Mouse (Mus musculus): ENCODE data around the gene Eif3c. TPM values are rescaled to one million over a fixed set of nuclear protein-coding genes. Genes with fewer than 3 reads are reported as not detected.

Gene Eif3c
- total RNA-seq, 1 experiment = 289 TPM

DNA sequence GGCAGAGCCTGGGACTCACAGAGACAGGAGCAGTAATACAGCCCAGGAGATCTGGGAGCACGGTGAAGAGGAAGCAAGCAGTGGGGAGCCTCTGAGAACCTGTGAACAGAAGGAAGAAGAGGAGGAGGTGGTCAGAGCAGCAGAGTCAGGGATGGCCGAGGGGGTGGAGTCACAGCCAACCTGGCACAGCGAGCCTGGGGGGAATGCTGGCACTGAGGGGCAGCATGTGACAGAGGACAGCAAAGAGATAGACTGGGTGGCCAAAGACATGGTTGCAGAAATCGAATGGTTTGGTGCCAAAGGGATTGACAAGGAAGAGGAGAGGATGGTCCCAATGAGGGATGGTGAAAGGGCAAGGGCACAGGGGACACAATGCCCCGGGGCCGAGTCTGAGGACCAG, 19.5 kb upstream of the Eif3c start, which contains the start of gene Cln3:
Gene Cln3 (minus strand): TSS at position 101 of the 400 bp plus-strand sequence.
- peaks cover 0 to 13% of the 10 kb centered on the region in 2 experiments; a peak in 1 of 4 replicates for H3K4me1 ChIP-seq (ENCODE audit: control insufficient read depth in 2 of 2, insufficient read depth in 2 of 2, low read length in 2 of 2, poor library complexity in 1 of 2)
- 0 out of 4 replicates have a peak within 1 kb of the TSS, but pooled peaks of 1 of the 2 experiments have one; percentile 9 for H3K4me3 ChIP-seq (ENCODE audit: insufficient read depth in 1 of 2, low read depth in 1 of 2, low read length in 2 of 2, poor library complexity in 1 of 2, severe bottlenecking in 1 of 2)
- no peaks in the 10 kb centered on the region for H3K9me3 ChIP-seq (ENCODE audit: control insufficient read depth, insufficient read depth, low read depth, low read length)
- in situ Hi-C loops (cut with MboI; ENCODE audit: low sequenced_read_pairs in 2 of 2, unreplicated experiment in 2 of 2) = no loop called here
- peak within 1 kb of the TSS; percentile 4; the same call in 1 of the 2 replicates for H3K9ac ChIP-seq (ENCODE audit: insufficient read depth, low read depth, low read length, poor library complexity, severe bottlenecking)
- DNase-seq (ENCODE audit: low read depth, low spot score) = no peak
- H3K27ac ChIP-seq (ENCODE audit: insufficient read depth, low read depth, low read length, poor library complexity, severe bottlenecking) = no peak within 1 kb of the TSS
- TF ChIP-seq ZC3H11A (IDR thresholded peaks at IDR 0.05; ENCODE audit: borderline replicate concordance, low read depth, low read length) (no peak), ZNF384 (IDR thresholded peaks at IDR 0.05; ENCODE audit: low read depth, low read length) (no peak), CHD2 (IDR thresholded peaks at IDR 0.05; ENCODE audit: low read depth, low read length) (no peak), HCFC1 (IDR thresholded peaks at IDR 0.05; ENCODE audit: borderline replicate concordance, insufficient read depth, low read length) (no peak), MAFK (IDR thresholded peaks at IDR 0.05; ENCODE audit: insufficient read depth, low read depth, low read length) (no peak)
- H3K36me3 ChIP-seq (ENCODE audit: control insufficient read depth, insufficient read depth, low read length, poor library complexity, severe bottlenecking) = no peaks in the 10 kb centered on the region

DNA sequence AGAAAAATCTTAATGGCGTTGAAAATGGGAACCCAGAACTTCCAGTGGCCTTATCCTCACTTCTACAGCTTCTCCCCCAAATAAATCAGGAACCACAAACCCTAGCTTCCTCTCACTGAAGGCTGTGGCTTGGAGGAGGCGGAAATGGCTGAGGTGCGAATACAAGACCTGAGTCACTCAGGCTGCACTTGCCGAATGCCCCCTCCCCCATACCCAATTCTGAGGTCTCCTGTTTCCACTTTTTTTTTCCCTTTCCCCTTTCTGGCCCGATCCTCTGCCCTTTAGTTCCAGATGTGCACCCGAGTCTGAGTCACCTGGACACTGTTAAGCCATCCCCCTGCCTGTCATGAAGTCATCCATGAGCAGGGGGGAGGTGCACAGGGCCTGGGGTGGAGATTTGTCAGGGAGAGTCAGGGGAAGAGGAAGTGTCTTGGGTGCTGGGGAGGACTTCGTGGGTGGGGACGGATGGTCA, 18.3 kb upstream of the Eif3c start, which contains the start of gene Apobr:
Gene Apobr (plus strand): TSS at position 437 of the 472 bp plus-strand sequence.
- Histone ChIP-seq H3K9me3 (ENCODE audit: control insufficient read depth, insufficient read depth, low read depth, low read length) (no peaks in the 10 kb centered on the region), H3K27ac (ENCODE audit: insufficient read depth, low read depth, low read length, poor library complexity, severe bottlenecking) (no peak within 1 kb of the TSS), H3K9ac (ENCODE audit: insufficient read depth, low read depth, low read length, poor library complexity, severe bottlenecking) (peak within 1 kb of the TSS; percentile 4; the same call in 1 of the 2 replicates), H3K4me1 (ENCODE audit: control insufficient read depth in 2 of 2, insufficient read depth in 2 of 2, low read length in 2 of 2, poor library complexity in 1 of 2) (peaks cover 0 to 13% of the 10 kb centered on the region in 2 experiments; a peak in 1 of 4 replicates), H3K4me3 (ENCODE audit: insufficient read depth in 1 of 2, low read depth in 1 of 2, low read length in 2 of 2, poor library complexity in 1 of 2, severe bottlenecking in 1 of 2) (peak within 1 kb of the TSS; percentile 74), H3K36me3 (ENCODE audit: control insufficient read depth, insufficient read depth, low read length, poor library complexity, severe bottlenecking) (0 out of 2 replicates have a peak, but pooled peaks cover 3% of the 10 kb centered on the region)
- no peak for TF ChIP-seq HCFC1 (IDR thresholded peaks at IDR 0.05; ENCODE audit: borderline replicate concordance, insufficient read depth, low read length)
- TF ChIP-seq ZC3H11A (IDR thresholded peaks at IDR 0.05; ENCODE audit: borderline replicate concordance, low read depth, low read length) = no peak
- no peak for TF ChIP-seq MAFK (IDR thresholded peaks at IDR 0.05; ENCODE audit: insufficient read depth, low read depth, low read length)
- no peak for TF ChIP-seq ZNF384 (IDR thresholded peaks at IDR 0.05; ENCODE audit: low read depth, low read length)
- no peak for TF ChIP-seq CHD2 (IDR thresholded peaks at IDR 0.05; ENCODE audit: low read depth, low read length)
- no peak for DNase-seq (ENCODE audit: low read depth, low spot score)
- in situ Hi-C loops (cut with MboI; ENCODE audit: low sequenced_read_pairs in 2 of 2, unreplicated experiment in 2 of 2) = no loop called here

- Histone ChIP-seq H3K9ac (ENCODE audit: insufficient read depth, low read depth, low read length, poor library complexity, severe bottlenecking) (peak overlapping the region; percentile 90), H3K9me3 (ENCODE audit: control insufficient read depth, insufficient read depth, low read depth, low read length) (no peaks in the 10 kb centered on the region), H3K27ac (ENCODE audit: insufficient read depth, low read depth, low read length, poor library complexity, severe bottlenecking) (no peak overlapping the region), H3K4me3 (ENCODE audit: insufficient read depth in 1 of 2, low read depth in 1 of 2, low read length in 2 of 2, poor library complexity in 1 of 2, severe bottlenecking in 1 of 2) (peak overlapping the region; percentile 74), H3K4me1 (ENCODE audit: control insufficient read depth in 2 of 2, insufficient read depth in 2 of 2, low read length in 2 of 2, poor library complexity in 1 of 2) (peaks cover 0 to 12% of the 10 kb centered on the region in 2 experiments; a peak in 1 of 4 replicates), H3K36me3 (ENCODE audit: control insufficient read depth, insufficient read depth, low read length, poor library complexity, severe bottlenecking) (0 out of 2 replicates have a peak, but pooled peaks cover 3% of the 10 kb centered on the region)
- DNase-seq (ENCODE audit: low read depth, low spot score) = no peak
- in situ Hi-C loops (cut with MboI; ENCODE audit: low sequenced_read_pairs in 2 of 2, unreplicated experiment in 2 of 2) = no loop called here
- no peak for TF ChIP-seq HCFC1 (IDR thresholded peaks at IDR 0.05; ENCODE audit: borderline replicate concordance, insufficient read depth, low read length)
- TF ChIP-seq CHD2 (IDR thresholded peaks at IDR 0.05; ENCODE audit: low read depth, low read length) = no peak
- no peak for TF ChIP-seq ZC3H11A (IDR thresholded peaks at IDR 0.05; ENCODE audit: borderline replicate concordance, low read depth, low read length)
- TF ChIP-seq MAFK (IDR thresholded peaks at IDR 0.05; ENCODE audit: insufficient read depth, low read depth, low read length) = no peak
- TF ChIP-seq ZNF384 (IDR thresholded peaks at IDR 0.05; ENCODE audit: low read depth, low read length) = no peak
These were observed 17.6 kb upstream of the Eif3c start for GRCm38 (mm10) chr7:126583761-126584160.

- peak overlapping the region; percentile 90 for H3K27ac ChIP-seq (ENCODE audit: insufficient read depth, low read depth, low read length, poor library complexity, severe bottlenecking)
- in situ Hi-C loops (cut with MboI; ENCODE audit: low sequenced_read_pairs in 2 of 2, unreplicated experiment in 2 of 2) = no loop called here
- no peak for TF ChIP-seq ZNF384 (IDR thresholded peaks at IDR 0.05; ENCODE audit: low read depth, low read length)
- TF ChIP-seq HCFC1 (IDR thresholded peaks at IDR 0.05; ENCODE audit: borderline replicate concordance, insufficient read depth, low read length) = peak; percentile 87
- peaks cover 0 to 10% of the 10 kb centered on the region in 2 experiments; a peak in 1 of 4 replicates for H3K4me1 ChIP-seq (ENCODE audit: control insufficient read depth in 2 of 2, insufficient read depth in 2 of 2, low read length in 2 of 2, poor library complexity in 1 of 2)
- no peaks in the 10 kb centered on the region for H3K9me3 ChIP-seq (ENCODE audit: control insufficient read depth, insufficient read depth, low read depth, low read length)
- peak overlapping the region; percentile 90 for H3K9ac ChIP-seq (ENCODE audit: insufficient read depth, low read depth, low read length, poor library complexity, severe bottlenecking)
- H3K4me3 ChIP-seq (ENCODE audit: insufficient read depth in 1 of 2, low read depth in 1 of 2, low read length in 2 of 2, poor library complexity in 1 of 2, severe bottlenecking in 1 of 2) = peak overlapping the region; percentile 74
- H3K36me3 ChIP-seq (ENCODE audit: control insufficient read depth, insufficient read depth, low read length, poor library complexity, severe bottlenecking) = 0 out of 2 replicates have a peak, but pooled peaks cover 3% of the 10 kb centered on the region
- DNase-seq (ENCODE audit: low read depth, low spot score) = peak; percentile 91
These were observed 17.1 kb upstream of the Eif3c start for GRCm38 (mm10) chr7:126583251-126583709.
